Mouse (Mus musculus): ENCODE measurements around the gene Lin7a. TPM values are rescaled to one million over a fixed set of nuclear protein-coding genes. Genes with fewer than 3 reads are reported as not detected.

The Lin7a gene
- total RNA-seq, 1 experiment from 2014 or later, result not detected

- no peak for ATAC-seq (ENCODE audit: extremely low read depth, insufficient number of reproducible peaks, low FRiP score, poor library complexity, severe bottlenecking)
Observed at GRCm38 (mm10) chr10:107247001-107247670, 24.4 kb upstream of the Lin7a start.

GRCm38 (mm10) chr10:107248481-107248880, 23.0 kb upstream of the Lin7a start:
- no peak for ATAC-seq (ENCODE audit: extremely low read depth, insufficient number of reproducible peaks, low FRiP score, poor library complexity, severe bottlenecking)

- ATAC-seq (ENCODE audit: extremely low read depth, insufficient number of reproducible peaks, low FRiP score, poor library complexity, severe bottlenecking), result no peak
Observed at GRCm38 (mm10) chr10:107249056-107249455, 22.4 kb upstream of the Lin7a start.

GRCm38 (mm10) chr10:107249606-107250186, 21.8 kb upstream of the Lin7a start:
- ATAC-seq (ENCODE audit: extremely low read depth, insufficient number of reproducible peaks, low FRiP score, poor library complexity, severe bottlenecking), result no peak

- ATAC-seq (ENCODE audit: extremely low read depth, insufficient number of reproducible peaks, low FRiP score, poor library complexity, severe bottlenecking), result no peak
Observed at GRCm38 (mm10) chr10:107250346-107251210, 20.9 kb upstream of the Lin7a start.

- ATAC-seq (ENCODE audit: extremely low read depth, insufficient number of reproducible peaks, low FRiP score, poor library complexity, severe bottlenecking), result no peak
Observed at GRCm38 (mm10) chr10:107251271-107251670, 20.2 kb upstream of the Lin7a start.

- ATAC-seq (ENCODE audit: extremely low read depth, insufficient number of reproducible peaks, low FRiP score, poor library complexity, severe bottlenecking), result no peak
Observed at GRCm38 (mm10) chr10:107251801-107252502, 19.5 kb upstream of the Lin7a start.

GRCm38 (mm10) chr10:107252503-107252815, 19.0 kb upstream of the Lin7a start:
- ATAC-seq (ENCODE audit: extremely low read depth, insufficient number of reproducible peaks, low FRiP score, poor library complexity, severe bottlenecking), result no peak

GRCm38 (mm10) chr10:107253191-107253965, 18.1 kb upstream of the Lin7a start:
- no peak for ATAC-seq (ENCODE audit: extremely low read depth, insufficient number of reproducible peaks, low FRiP score, poor library complexity, severe bottlenecking)

- no peak for ATAC-seq (ENCODE audit: extremely low read depth, insufficient number of reproducible peaks, low FRiP score, poor library complexity, severe bottlenecking)
Observed at GRCm38 (mm10) chr10:107254656-107255055, 16.8 kb upstream of the Lin7a start.

GRCm38 (mm10) chr10:107255351-107256050, 16.0 kb upstream of the Lin7a start:
- ATAC-seq (ENCODE audit: extremely low read depth, insufficient number of reproducible peaks, low FRiP score, poor library complexity, severe bottlenecking), result no peak

GRCm38 (mm10) chr10:107256451-107256960, 15.0 kb upstream of the Lin7a start:
- no peak for ATAC-seq (ENCODE audit: extremely low read depth, insufficient number of reproducible peaks, low FRiP score, poor library complexity, severe bottlenecking)

- ATAC-seq (ENCODE audit: extremely low read depth, insufficient number of reproducible peaks, low FRiP score, poor library complexity, severe bottlenecking), result no peak
Observed at GRCm38 (mm10) chr10:107260428-107260827, 11.1 kb upstream of the Lin7a start.

- no peak for ATAC-seq (ENCODE audit: extremely low read depth, insufficient number of reproducible peaks, low FRiP score, poor library complexity, severe bottlenecking)
Observed at GRCm38 (mm10) chr10:107272131-107272803, 781 bp downstream of the Lin7a start.

- ATAC-seq (ENCODE audit: extremely low read depth, insufficient number of reproducible peaks, low FRiP score, poor library complexity, severe bottlenecking), result no peak
Observed at GRCm38 (mm10) chr10:107272804-107273145, 1.3 kb downstream of the Lin7a start.

GRCm38 (mm10) chr10:107273848-107274247, 2.4 kb downstream of the Lin7a start:
- ATAC-seq (ENCODE audit: extremely low read depth, insufficient number of reproducible peaks, low FRiP score, poor library complexity, severe bottlenecking), result no peak

- no peak for ATAC-seq (ENCODE audit: extremely low read depth, insufficient number of reproducible peaks, low FRiP score, poor library complexity, severe bottlenecking)
Observed at GRCm38 (mm10) chr10:107274785-107275184, 3.3 kb downstream of the Lin7a start.

- no peak for ATAC-seq (ENCODE audit: extremely low read depth, insufficient number of reproducible peaks, low FRiP score, poor library complexity, severe bottlenecking)
Observed at GRCm38 (mm10) chr10:107276647-107277046, 5.2 kb downstream of the Lin7a start.
